Mouse (Mus musculus): Measurements from ENCODE around the gene Olfr1145. TPM values are rescaled to one million over a fixed set of nuclear protein-coding genes. Genes with fewer than 3 reads are reported as not detected.

Olfr1145 gene
- polyA plus RNA-seq (2012; rRNA removed): not detected in 2 replicates

GRCm38 (mm10) chr2:87809522-87809921, at the start of gene Olfr1145:
Gene Olfr1145 (plus strand): TSS chr2:87809822.
- WGBS: 80% methylated on average over 1 of the region's 1 CpGs
- TF ChIP-seq CTCF (IDR thresholded peaks at IDR 0.05; ENCODE audit: borderline replicate concordance, insufficient read depth, low read depth, low read length) (no peak), POLR2A (IDR thresholded peaks at IDR 0.05; ENCODE audit: borderline replicate concordance, insufficient read depth, low read length) (no peak)
- no peak within 1 kb of the TSS for H3K4me3 ChIP-seq (replicated peaks; ENCODE audit: insufficient read depth, low read depth, low read length)

GRCm38 (mm10) chr2:87776143-87776542, 33.5 kb upstream of the Olfr1145 start:
- TF ChIP-seq CTCF (IDR thresholded peaks at IDR 0.05; ENCODE audit: borderline replicate concordance, insufficient read depth, low read depth, low read length): no peak
- no peak for TF ChIP-seq POLR2A (IDR thresholded peaks at IDR 0.05; ENCODE audit: borderline replicate concordance, insufficient read depth, low read length)
- Histone ChIP-seq H3K27ac (ENCODE audit: insufficient read depth, low read length) (no peak overlapping the region), H3K4me1 (ENCODE audit: control insufficient read depth, insufficient read depth, low read length) (no peaks in the 10 kb centered on the region), H3K4me3 (replicated peaks; ENCODE audit: insufficient read depth, low read depth, low read length) (no peak overlapping the region), H3K27me3 (ENCODE audit: control insufficient read depth, insufficient read depth, low read length) (no peaks in the 10 kb centered on the region)
- no peak for DNase-seq
- WGBS: 10% methylated on average over 1 of the region's 1 CpGs

More at GRCm38 (mm10) chr2:87809522-87809921, at the start of gene Olfr1145:
- Histone ChIP-seq H3K27me3 (ENCODE audit: control insufficient read depth, insufficient read depth, low read length) (no peaks in the 10 kb centered on the region), H3K27ac (ENCODE audit: insufficient read depth, low read length) (no peak within 1 kb of the TSS), H3K4me1 (ENCODE audit: control insufficient read depth, insufficient read depth, low read length) (no peaks in the 10 kb centered on the region)
- no peak for DNase-seq

DNA sequence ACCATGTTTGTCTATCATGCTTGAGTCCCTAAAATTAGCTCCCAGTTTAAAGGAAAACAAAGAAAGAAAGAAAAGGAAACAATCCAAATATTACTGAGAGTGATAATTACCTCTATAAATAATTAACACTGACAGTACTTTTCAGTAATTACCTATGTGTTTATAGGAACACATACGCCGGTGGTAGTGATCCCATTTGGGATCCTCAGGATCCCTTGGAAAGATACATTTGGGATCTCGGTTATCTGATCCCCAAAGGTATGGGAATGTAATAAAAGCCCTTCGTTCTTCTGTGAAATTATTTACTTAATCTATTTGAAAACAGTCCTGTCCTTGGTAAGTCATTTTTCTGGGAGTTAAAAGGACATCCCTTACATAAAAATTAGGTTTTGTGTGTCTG, 30.4 kb upstream of the Olfr1145 start, which contains the start of gene Olfr152:
Olfr152 (plus strand) TSS at position 301 of the 400 bp plus-strand sequence.
- Histone ChIP-seq H3K4me1 (ENCODE audit: control insufficient read depth, insufficient read depth, low read length) (no peaks in the 10 kb centered on the region), H3K27ac (ENCODE audit: insufficient read depth, low read length) (no peak within 1 kb of the TSS), H3K27me3 (ENCODE audit: control insufficient read depth, insufficient read depth, low read length) (no peaks in the 10 kb centered on the region), H3K4me3 (replicated peaks; ENCODE audit: insufficient read depth, low read depth, low read length) (no peak within 1 kb of the TSS)
- no peak for TF ChIP-seq CTCF (IDR thresholded peaks at IDR 0.05; ENCODE audit: borderline replicate concordance, insufficient read depth, low read depth, low read length)
- TF ChIP-seq POLR2A (IDR thresholded peaks at IDR 0.05; ENCODE audit: borderline replicate concordance, insufficient read depth, low read length): no peak
- 81% methylated on average over 4 of the region's 4 CpGs for WGBS
- no peak for DNase-seq

DNA sequence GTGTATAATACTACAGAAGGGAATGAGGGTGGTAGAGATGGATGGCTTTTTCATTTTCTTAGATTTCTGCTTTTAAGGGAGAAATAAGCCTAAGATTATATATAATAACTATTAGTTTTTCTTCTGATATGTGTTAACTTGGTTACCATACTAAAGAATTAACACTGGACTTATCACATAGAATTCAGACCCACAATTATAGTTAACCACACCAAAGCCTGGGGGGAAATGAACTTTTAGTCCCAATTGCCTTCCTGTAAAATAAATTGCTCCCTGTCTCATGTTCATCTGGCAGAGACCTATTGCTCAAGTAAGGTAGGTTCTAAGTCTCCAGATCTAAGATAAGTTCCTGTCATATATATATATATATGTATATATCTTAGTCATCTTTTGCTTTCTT, 9.3 kb upstream of the Olfr1145 start, which contains the start of gene Olfr1143:
Olfr1143 (plus strand) TSS at position 301 of the 400 bp plus-strand sequence.
- no peak within 1 kb of the TSS for H3K27ac ChIP-seq (ENCODE audit: insufficient read depth, low read length)
- no peak for DNase-seq
- TF ChIP-seq CTCF (IDR thresholded peaks at IDR 0.05; ENCODE audit: borderline replicate concordance, insufficient read depth, low read depth, low read length) (no peak), POLR2A (IDR thresholded peaks at IDR 0.05; ENCODE audit: borderline replicate concordance, insufficient read depth, low read length) (no peak)
- H3K27me3 ChIP-seq (ENCODE audit: control insufficient read depth, insufficient read depth, low read length): no peaks in the 10 kb centered on the region
- H3K4me1 ChIP-seq (ENCODE audit: control insufficient read depth, insufficient read depth, low read length): no peaks in the 10 kb centered on the region
- no peak within 1 kb of the TSS for H3K4me3 ChIP-seq (replicated peaks; ENCODE audit: insufficient read depth, low read depth, low read length)

DNA sequence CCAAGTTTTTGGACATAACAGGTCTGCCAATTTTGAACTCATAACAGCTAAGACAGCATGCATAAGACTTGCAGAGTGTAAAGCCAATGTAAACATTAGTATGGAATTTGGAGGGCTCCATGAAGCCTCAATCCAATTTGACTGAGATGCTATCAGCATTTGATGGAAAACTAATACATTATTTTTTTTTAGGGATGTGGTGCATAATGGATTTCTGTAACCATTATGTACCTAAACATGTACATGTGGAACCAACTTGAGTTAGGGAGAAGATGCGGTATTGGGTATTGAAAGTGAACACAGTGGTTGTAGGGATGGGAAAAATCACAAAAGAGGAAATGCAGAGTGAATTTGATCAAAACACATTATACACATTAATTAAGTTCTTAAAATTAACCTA, 20.6 kb downstream of the Olfr1145 start, which contains the start of gene Olfr1148:
Olfr1148 (plus strand) TSS at position 301 of the 400 bp plus-strand sequence.
- Histone ChIP-seq H3K27ac (ENCODE audit: insufficient read depth, low read length) (no peak within 1 kb of the TSS), H3K27me3 (ENCODE audit: control insufficient read depth, insufficient read depth, low read length) (no peaks in the 10 kb centered on the region), H3K4me1 (ENCODE audit: control insufficient read depth, insufficient read depth, low read length) (no peaks in the 10 kb centered on the region), H3K4me3 (replicated peaks; ENCODE audit: insufficient read depth, low read depth, low read length) (no peak within 1 kb of the TSS)
- DNase-seq: no peak
- no peak for TF ChIP-seq POLR2A (IDR thresholded peaks at IDR 0.05; ENCODE audit: borderline replicate concordance, insufficient read depth, low read length)
- TF ChIP-seq CTCF (IDR thresholded peaks at IDR 0.05; ENCODE audit: borderline replicate concordance, insufficient read depth, low read depth, low read length): no peak
- 88% methylated on average over 1 of the region's 1 CpGs for WGBS

DNA sequence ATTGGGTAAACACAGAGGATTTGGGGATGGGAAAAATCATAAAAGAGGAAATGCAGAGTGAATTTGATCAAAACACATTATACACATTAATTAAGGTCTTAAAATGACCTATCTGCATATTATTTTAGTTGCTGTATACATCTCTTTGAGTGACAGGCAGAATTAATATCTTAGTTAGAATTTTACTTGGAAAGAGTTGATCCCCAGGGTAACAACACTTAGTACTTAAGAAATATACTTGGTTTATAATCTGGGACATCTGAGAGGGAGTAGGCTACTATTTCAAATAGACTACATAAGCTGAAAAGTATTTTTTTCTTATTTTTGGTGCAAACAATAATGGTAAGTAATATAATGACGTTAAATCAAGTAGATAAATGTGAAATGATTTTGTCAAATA, 34.1 kb downstream of the Olfr1145 start, which contains the start of gene Olfr1150-ps1:
Olfr1150-ps1 (plus strand) TSS at position 301 of the 400 bp plus-strand sequence.
- no peaks in the 10 kb centered on the region for H3K4me1 ChIP-seq (ENCODE audit: control insufficient read depth, insufficient read depth, low read length)
- no peak within 1 kb of the TSS for H3K4me3 ChIP-seq (replicated peaks; ENCODE audit: insufficient read depth, low read depth, low read length)
- TF ChIP-seq CTCF (IDR thresholded peaks at IDR 0.05; ENCODE audit: borderline replicate concordance, insufficient read depth, low read depth, low read length) (no peak), POLR2A (IDR thresholded peaks at IDR 0.05; ENCODE audit: borderline replicate concordance, insufficient read depth, low read length) (no peak)
- no peaks in the 10 kb centered on the region for H3K27me3 ChIP-seq (ENCODE audit: control insufficient read depth, insufficient read depth, low read length)
- H3K27ac ChIP-seq (ENCODE audit: insufficient read depth, low read length): no peak within 1 kb of the TSS
- DNase-seq: no peak
- WGBS: 76% methylated on average over 1 of the region's 1 CpGs

- no peak within 1 kb of the TSS for H3K27ac ChIP-seq (ENCODE audit: insufficient read depth, low read length)
- TF ChIP-seq POLR2A (IDR thresholded peaks at IDR 0.05; ENCODE audit: borderline replicate concordance, insufficient read depth, low read length) (no peak), CTCF (IDR thresholded peaks at IDR 0.05; ENCODE audit: borderline replicate concordance, insufficient read depth, low read depth, low read length) (no peak)
- H3K27me3 ChIP-seq (ENCODE audit: control insufficient read depth, insufficient read depth, low read length): no peaks in the 10 kb centered on the region
- no peak within 1 kb of the TSS for H3K4me3 ChIP-seq (replicated peaks; ENCODE audit: insufficient read depth, low read depth, low read length)
- DNase-seq: no peak
- no peaks in the 10 kb centered on the region for H3K4me1 ChIP-seq (ENCODE audit: control insufficient read depth, insufficient read depth, low read length)
- WGBS: 81% methylated on average over 1 of the region's 1 CpGs
Observed at GRCm38 (mm10) chr2:87855562-87855961, 45.9 kb downstream of the Olfr1145 start, which contains the start of gene Olfr1151. Gene Olfr1151 (plus strand): TSS chr2:87855862.

Other genes starting within 250 kb of the Olfr1145 start
- not detected in 2 replicates for gene Olfr1129, start 235.9 kb upstream of the Olfr1145 start, polyA plus RNA-seq (2012; rRNA removed)
- not detected in 2 replicates for gene Olfr1130, start 203.6 kb upstream of the Olfr1145 start, polyA plus RNA-seq (2012; rRNA removed)
- not detected in 2 replicates for gene Olfr1131, start 182.7 kb upstream of the Olfr1145 start, polyA plus RNA-seq (2012; rRNA removed)
- not detected in 2 replicates for gene Olfr1132, start 172.3 kb upstream of the Olfr1145 start, polyA plus RNA-seq (2012; rRNA removed)
- not detected in 2 replicates for gene Olfr1133, start 162.4 kb upstream of the Olfr1145 start, polyA plus RNA-seq (2012; rRNA removed)
- gene Olfr1134, start 151.4 kb upstream of the Olfr1145 start, polyA plus RNA-seq (2012; rRNA removed): not detected in 2 replicates
- gene Olfr1135, start 136.2 kb upstream of the Olfr1145 start, polyA plus RNA-seq (2012; rRNA removed): not detected in 2 replicates
- gene Olfr1136, start 115.9 kb upstream of the Olfr1145 start, polyA plus RNA-seq (2012; rRNA removed): not detected in 2 replicates
- gene Olfr1137, start 96.6 kb upstream of the Olfr1145 start, polyA plus RNA-seq (2012; rRNA removed): not detected in 2 replicates
- gene Olfr1138, start 69.8 kb upstream of the Olfr1145 start, polyA plus RNA-seq (2012; rRNA removed): not detected in 2 replicates
- not detected in 2 replicates for gene Olfr1140, start 66.1 kb upstream of the Olfr1145 start, polyA plus RNA-seq (2012; rRNA removed)
- gene Olfr1141, start 55.8 kb upstream of the Olfr1145 start, polyA plus RNA-seq (2012; rRNA removed): not detected in 2 replicates
- gene Olfr152, start 30.3 kb upstream of the Olfr1145 start, polyA plus RNA-seq (2012; rRNA removed): not detected in 2 replicates
- not detected in 2 replicates for gene Olfr1143, start 9.2 kb upstream of the Olfr1145 start, polyA plus RNA-seq (2012; rRNA removed)
- gene Olfr1148, start 20.7 kb downstream of the Olfr1145 start, polyA plus RNA-seq (2012; rRNA removed): not detected in 2 replicates
- gene Olfr1150-ps1, start 34.2 kb downstream of the Olfr1145 start, polyA plus RNA-seq (2012; rRNA removed): not detected in 2 replicates
- not detected in 2 replicates for gene Olfr1151, start 46.0 kb downstream of the Olfr1145 start, polyA plus RNA-seq (2012; rRNA removed)
- gene Olfr1152, start 56.7 kb downstream of the Olfr1145 start, polyA plus RNA-seq (2012; rRNA removed): not detected in 2 replicates
- gene Olfr1153, start 85.1 kb downstream of the Olfr1145 start, polyA plus RNA-seq (2012; rRNA removed): not detected in 2 replicates
- gene Olfr1154, start 95.3 kb downstream of the Olfr1145 start, polyA plus RNA-seq (2012; rRNA removed): not detected in 2 replicates
- not detected in 2 replicates for gene Olfr1155, start 135.3 kb downstream of the Olfr1145 start, polyA plus RNA-seq (2012; rRNA removed)
- not detected in 2 replicates for gene Olfr1156, start 143.3 kb downstream of the Olfr1145 start, polyA plus RNA-seq (2012; rRNA removed)
- not detected in 2 replicates for gene Olfr1157, start 158.5 kb downstream of the Olfr1145 start, polyA plus RNA-seq (2012; rRNA removed)
- gene Olfr74, start 164.8 kb downstream of the Olfr1145 start, polyA plus RNA-seq (2012; rRNA removed): not detected in 2 replicates
- not detected in 2 replicates for gene Olfr1158, start 180.3 kb downstream of the Olfr1145 start, polyA plus RNA-seq (2012; rRNA removed)
- gene Olfr1160, start 198.4 kb downstream of the Olfr1145 start, polyA plus RNA-seq (2012; rRNA removed): not detected in 2 replicates
- not detected in 2 replicates for gene Olfr1161, start 213.0 kb downstream of the Olfr1145 start, polyA plus RNA-seq (2012; rRNA removed)
- gene Olfr73, start 227.9 kb downstream of the Olfr1145 start, polyA plus RNA-seq (2012; rRNA removed): not detected in 2 replicates
- not detected in 2 replicates for gene Olfr1162, start 241.3 kb downstream of the Olfr1145 start, polyA plus RNA-seq (2012; rRNA removed)